Mouse (Mus musculus) forebrain, embryonic 14.5 days (tissue): ENCODE measurements around the gene Map4k2. TPM values are rescaled to one million over a fixed set of nuclear protein-coding genes. Genes with fewer than 3 reads are reported as not detected.

Experiments used
- ATAC-seq: fragments of 200-750 bp; cut with Nextera tagmentation; 2 replicates; pipeline ENCODE4 v1.8.0; 2017; ENCODE audit warnings: mild to moderate bottlenecking, moderate library complexity
- DNase-seq: peaks from one replicate; pipeline ENCODE4 v3.0.0-alpha.2; 2015; ENCODE audit warnings: low spot score
- H3K27ac ChIP-seq: fragments of 300-500 bp; sonication (generic); 2 replicates; pipeline ENCODE4 v1.5.1; 2014; ENCODE audit warnings: low read depth, mild to moderate bottlenecking, control low read depth, low read length, moderate library complexity
- H3K27me3 ChIP-seq: fragments of 300-500 bp; sonication (generic); replicated peaks from 2 replicates; pipeline ENCODE4 v1.6.1; 2014; ENCODE audit warnings: low read length, control low read depth, mixed read lengths; ENCODE audit not compliant: control insufficient read depth, insufficient read depth
- H3K36me3 ChIP-seq: fragments of 300-500 bp; sonication (generic); 2 replicates; pipeline ENCODE4 v1.6.1; 2014; ENCODE audit warnings: low read length, control low read depth; ENCODE audit not compliant: control insufficient read depth, insufficient read depth
- H3K4me1 ChIP-seq: fragments of 300-500 bp; sonication (generic); 2 replicates; pipeline ENCODE4 v1.6.1; 2014; ENCODE audit warnings: antibody characterized with exemption, low read length, control low read depth; ENCODE audit not compliant: control insufficient read depth, insufficient read depth
- H3K4me2 ChIP-seq: fragments of 300-500 bp; sonication (generic); 2 replicates; pipeline ENCODE4 v1.6.1; 2014; ENCODE audit warnings: mild to moderate bottlenecking, control low read depth, low read length
- H3K4me3 ChIP-seq: fragments of 300-500 bp; sonication (generic); 2 replicates; pipeline ENCODE4 v1.5.1; 2014; ENCODE audit warnings: low read depth, low read length, control low read depth
- H3K9ac ChIP-seq: fragments of 300-500 bp; sonication (generic); 2 replicates; pipeline ENCODE4 v1.6.1; 2014; ENCODE audit warnings: mild to moderate bottlenecking, low read length, control low read depth, moderate library complexity
- H3K9me3 ChIP-seq: fragments of 300-500 bp; sonication (generic); replicated peaks from 2 replicates; pipeline ENCODE4 v1.6.1; 2016; ENCODE audit warnings: low read length, control low read depth, mixed read lengths; ENCODE audit not compliant: control insufficient read depth
- WGBS: fragments of 180-500 bp; shearing (Covaris S2); extraction: QIAGEN DNeasy Blood & Tissue Kit; methylation state at CpG from one replicate; pipeline ENCODE4 v1.1.7; 2014; 5-methylcytosine and 5-hydroxymethylcytosine counted together
- polyA plus RNA-seq: library from polyadenylated mRNA; unstranded; fragments of >200 nt; fragmentation: Nextera tagmentation; extraction: Ambion mirVana; gene quantifications from 2 replicates; pipeline ENCODE4 v1.2.1, GENCODE M21; 2014

The Map4k2 gene
- 6.2 and 11.2 TPM in 2 replicates for polyA plus RNA-seq

DNA sequence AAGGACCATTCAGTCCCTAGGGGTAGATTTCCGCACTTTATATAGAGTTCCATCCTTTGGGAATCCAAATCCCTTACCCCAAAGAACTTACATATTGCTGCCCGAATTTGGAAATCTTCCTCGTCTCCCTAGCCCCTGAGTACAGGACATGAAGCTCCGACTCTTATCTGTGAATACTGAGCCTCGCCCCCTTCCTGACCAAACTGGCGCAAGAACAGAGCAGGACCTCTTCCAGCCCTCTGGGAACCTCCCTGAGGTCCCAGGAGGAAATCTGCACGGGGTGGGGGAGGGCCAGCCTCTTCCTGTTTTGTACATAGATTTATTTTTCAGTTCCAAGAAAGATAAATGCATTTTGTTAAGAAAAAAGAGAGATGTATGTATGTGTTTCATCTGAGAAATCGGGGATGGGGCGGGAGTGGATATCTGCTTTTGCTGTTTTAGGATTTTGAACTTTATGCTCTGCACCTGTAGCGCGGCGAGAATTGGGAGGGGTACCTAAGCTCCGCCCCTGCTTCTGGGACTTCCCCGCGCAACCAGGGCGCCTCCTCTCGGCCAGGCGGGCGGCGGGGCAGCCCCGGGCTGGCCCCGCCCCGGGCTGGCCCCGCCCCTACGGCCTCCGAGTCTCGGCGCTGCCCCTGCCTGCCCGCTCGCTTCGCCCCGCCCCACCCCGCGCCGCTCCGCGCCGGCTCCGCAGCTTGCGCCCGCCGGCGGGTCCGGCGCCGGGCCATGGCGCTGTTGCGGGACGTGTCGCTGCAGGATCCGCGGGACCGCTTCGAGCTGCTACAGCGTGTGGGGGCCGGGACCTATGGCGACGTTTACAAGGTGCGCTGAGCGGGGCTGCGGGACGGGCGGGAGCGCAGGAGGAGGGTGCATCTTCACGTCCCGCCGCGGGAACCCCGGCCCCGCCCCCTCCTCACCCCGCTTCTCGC lies at the start of gene Map4k2:
TSS of gene Map4k2 (plus strand) at position 612 of the 929 bp plus-strand sequence.
- Histone ChIP-seq H3K4me1 (peaks cover 17% of the 10 kb centered on the region), H3K9me3 (no peaks in the 10 kb centered on the region), H3K9ac (peak within 1 kb of the TSS; percentile 67), H3K27me3 (no peaks in the 10 kb centered on the region), H3K4me3 (peak within 1 kb of the TSS; percentile 51), H3K4me2 (peak within 1 kb of the TSS; percentile 85), H3K36me3 (peaks cover 66% of the 10 kb centered on the region), H3K27ac (0 out of 2 replicates have a peak within 1 kb of the TSS, but pooled peaks have one; percentile 14)
- ATAC-seq (peak; percentile 76), DNase-seq (peak; percentile 68)
- WGBS: 7% methylated on average over 60 of the region's 72 CpGs

DNA sequence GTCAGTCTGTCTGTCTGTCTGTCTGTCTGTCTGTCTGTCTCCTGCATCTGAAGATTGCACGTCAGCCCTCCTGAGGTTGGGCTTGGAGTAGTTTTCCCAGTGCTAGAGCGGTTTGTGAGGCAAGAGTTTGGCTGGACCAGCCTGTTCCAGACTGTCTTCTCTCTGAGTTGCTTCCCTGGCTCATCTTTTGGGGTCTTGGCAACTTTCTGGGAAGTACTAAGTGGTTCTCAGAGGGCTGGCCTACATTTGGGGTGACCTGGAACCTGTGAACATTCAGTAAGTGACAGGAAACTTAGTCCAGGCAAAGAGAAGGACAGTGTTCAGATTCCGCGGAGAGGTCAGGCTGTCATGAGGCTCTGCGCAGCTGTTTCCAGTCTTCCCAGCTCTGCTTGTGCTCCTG lies 48.7 kb upstream of the Map4k2 start:
- no peak overlapping the region for H3K4me3 ChIP-seq
- DNase-seq: no peak
- no peaks in the 10 kb centered on the region for H3K4me1 ChIP-seq
- H3K9me3 ChIP-seq: no peaks in the 10 kb centered on the region
- no peak overlapping the region for H3K9ac ChIP-seq
- H3K27ac ChIP-seq: no peak overlapping the region
- no peak overlapping the region for H3K4me2 ChIP-seq
- no peaks in the 10 kb centered on the region for H3K27me3 ChIP-seq
- WGBS: 93% methylated on average over 5 of the region's 5 CpGs
- no peak for ATAC-seq
- H3K36me3 ChIP-seq: peaks cover 35% of the 10 kb centered on the region

DNA sequence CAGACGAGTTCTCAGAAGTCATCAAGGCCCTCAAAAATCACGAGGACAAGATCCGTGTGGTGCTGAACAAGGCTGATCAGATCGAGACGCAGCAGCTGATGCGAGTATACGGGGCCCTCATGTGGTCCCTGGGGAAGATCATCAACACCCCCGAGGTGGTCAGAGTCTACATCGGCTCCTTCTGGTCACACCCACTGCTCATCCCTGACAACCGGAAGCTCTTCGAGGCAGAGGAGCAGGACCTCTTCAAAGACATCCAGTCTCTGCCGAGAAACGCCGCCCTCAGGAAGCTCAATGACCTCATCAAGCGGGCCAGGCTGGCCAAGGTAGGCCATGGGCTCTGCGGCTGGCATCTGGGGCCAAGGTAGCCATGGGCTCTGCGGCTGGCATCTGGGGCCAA lies 46.6 kb upstream of the Map4k2 start:
- Histone ChIP-seq H3K27ac (no peak overlapping the region), H3K4me1 (no peaks in the 10 kb centered on the region), H3K9me3 (no peaks in the 10 kb centered on the region), H3K4me3 (no peak overlapping the region), H3K4me2 (no peak overlapping the region), H3K9ac (no peak overlapping the region), H3K36me3 (peaks cover 55% of the 10 kb centered on the region), H3K27me3 (no peaks in the 10 kb centered on the region)
- 94% methylated on average over 17 of the region's 17 CpGs for WGBS
- ATAC-seq (no peak), DNase-seq (no peak)

DNA sequence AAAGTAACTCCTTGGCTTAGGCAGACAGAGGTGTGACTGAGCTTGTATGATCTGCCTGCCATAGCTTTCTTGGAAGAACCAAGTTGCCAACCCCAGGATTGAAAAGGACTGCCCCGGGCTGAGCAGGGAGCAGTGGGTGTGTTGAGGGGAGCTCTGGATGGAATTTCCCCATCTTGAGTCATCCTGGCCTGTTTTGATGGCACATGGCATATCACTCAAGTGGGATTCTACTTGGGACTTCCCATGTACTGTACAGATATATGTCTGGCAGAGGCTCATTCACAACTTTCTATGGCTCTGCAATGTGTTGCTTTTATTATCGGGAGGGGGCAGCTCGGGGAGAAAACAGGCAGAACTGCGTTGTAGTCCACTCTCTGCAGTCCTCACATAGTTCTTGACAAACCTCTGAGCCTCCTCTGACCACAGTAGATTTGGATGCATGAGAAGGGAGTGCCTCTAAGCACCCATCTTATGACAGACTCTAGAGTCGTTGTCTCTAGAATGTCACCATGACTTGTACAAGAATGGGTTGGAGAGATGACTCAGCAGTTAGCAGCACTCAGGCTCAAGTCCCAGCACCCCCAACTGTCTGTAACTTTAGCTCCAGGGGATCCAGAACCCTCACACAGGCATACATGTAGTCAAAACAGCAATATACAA lies 44.3 kb upstream of the Map4k2 start:
- ATAC-seq: no peak
- Histone ChIP-seq H3K36me3 (peaks cover 61% of the 10 kb centered on the region), H3K4me2 (no peak overlapping the region), H3K4me1 (no peaks in the 10 kb centered on the region), H3K27ac (no peak overlapping the region), H3K9me3 (no peaks in the 10 kb centered on the region), H3K4me3 (no peak overlapping the region), H3K27me3 (no peaks in the 10 kb centered on the region), H3K9ac (no peak overlapping the region)
- WGBS: 91% methylated on average over 5 of the region's 5 CpGs
- DNase-seq: no peak

DNA sequence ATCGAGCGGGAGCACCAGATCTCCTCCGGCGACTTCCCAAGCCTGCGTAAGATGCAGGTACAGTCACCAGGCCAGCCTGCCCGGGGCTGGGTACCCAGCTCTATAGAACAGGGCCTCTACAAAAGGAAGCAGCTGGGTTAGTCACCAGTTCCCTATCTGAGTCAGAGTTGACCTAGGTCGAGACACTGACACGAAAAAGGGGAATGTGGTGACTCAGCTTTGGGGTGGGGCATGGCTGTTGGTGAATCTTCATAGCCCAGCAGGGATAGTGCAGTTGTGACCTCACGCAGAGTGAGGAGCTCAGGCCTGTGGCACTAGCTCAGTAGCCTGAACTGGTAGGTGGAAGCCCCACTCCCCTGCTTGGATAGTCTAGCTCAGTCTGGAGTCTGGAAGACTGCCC lies 43.3 kb upstream of the Map4k2 start:
- ATAC-seq (no peak), DNase-seq (no peak)
- Histone ChIP-seq H3K9me3 (no peaks in the 10 kb centered on the region), H3K4me1 (no peaks in the 10 kb centered on the region), H3K4me2 (no peak overlapping the region), H3K9ac (no peak overlapping the region), H3K36me3 (peaks cover 59% of the 10 kb centered on the region), H3K4me3 (no peak overlapping the region), H3K27me3 (no peaks in the 10 kb centered on the region), H3K27ac (no peak overlapping the region)
- 96% methylated on average over 9 of the region's 9 CpGs for WGBS

DNA sequence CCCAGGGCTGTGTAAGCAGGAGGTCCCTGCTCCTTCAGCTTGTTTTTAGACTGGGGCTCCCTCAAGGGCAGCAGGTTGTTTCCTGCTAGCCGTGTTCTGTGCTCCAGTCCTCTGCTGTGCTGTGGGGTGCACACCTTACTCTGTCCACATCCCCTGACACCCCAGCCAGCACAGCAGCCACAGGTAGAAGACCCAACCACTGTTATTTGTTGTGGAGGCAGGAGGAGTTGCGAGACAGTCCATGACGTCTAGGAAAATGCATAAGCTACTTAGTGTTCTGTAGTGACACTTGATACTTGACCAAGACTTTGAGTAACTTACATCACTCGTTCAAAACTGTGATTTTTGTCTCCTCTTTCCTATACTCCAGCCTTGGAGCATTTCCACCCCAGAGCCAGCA lies 41.9 kb upstream of the Map4k2 start:
- DNase-seq: no peak
- Histone ChIP-seq H3K27me3 (no peaks in the 10 kb centered on the region), H3K36me3 (peaks cover 59% of the 10 kb centered on the region)

DNA sequence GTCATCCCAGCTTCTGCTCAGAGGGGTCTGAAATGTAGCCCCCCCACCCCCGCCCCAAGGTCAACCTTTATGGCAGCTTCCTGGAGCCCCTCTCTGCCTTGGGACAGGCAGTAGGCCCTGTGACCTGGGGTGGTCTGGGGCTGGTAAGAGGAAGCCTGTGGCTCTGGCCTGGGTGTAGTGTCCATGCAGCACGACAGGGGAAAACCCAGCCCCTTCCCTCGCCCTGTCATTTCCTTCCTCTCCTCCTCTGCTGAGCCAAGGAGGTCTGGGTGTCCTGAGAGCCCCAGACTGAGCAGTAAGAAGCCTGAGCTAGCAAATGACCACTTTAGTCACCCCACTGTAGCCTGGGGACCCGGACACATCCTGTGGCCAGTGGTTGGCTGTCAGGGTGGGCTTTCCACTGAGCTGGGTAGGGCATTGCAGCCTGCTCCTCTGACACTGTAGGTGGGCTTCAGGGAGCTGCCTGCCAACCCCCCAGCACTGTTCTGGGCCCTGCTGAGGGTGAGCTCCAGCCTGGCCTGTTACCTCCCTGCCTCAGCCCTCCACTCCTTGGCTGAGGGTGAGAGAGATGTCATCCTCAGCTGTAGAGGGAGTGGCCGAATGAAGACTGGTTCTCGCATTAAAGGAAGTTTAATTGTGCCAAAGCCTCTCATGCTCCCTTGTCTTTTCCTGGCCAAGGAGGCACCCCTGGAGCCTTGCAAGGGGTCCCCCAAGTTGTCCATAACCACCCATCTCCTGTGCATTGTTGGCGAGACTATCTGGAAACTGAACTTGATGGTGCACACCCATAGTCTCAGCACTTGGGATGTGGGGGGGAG lies 41.3 kb upstream of the Map4k2 start:
- Histone ChIP-seq H3K27ac (no peak overlapping the region), H3K36me3 (peaks cover 54% of the 10 kb centered on the region), H3K4me3 (no peak overlapping the region), H3K9me3 (no peaks in the 10 kb centered on the region), H3K4me1 (no peaks in the 10 kb centered on the region), H3K27me3 (no peaks in the 10 kb centered on the region), H3K4me2 (no peak overlapping the region), H3K9ac (no peak overlapping the region)
- DNase-seq (no peak), ATAC-seq (no peak)
- WGBS: 86% methylated on average over 7 of the region's 7 CpGs

More for the DNA sequence above, 41.9 kb upstream of the Map4k2 start:
- Histone ChIP-seq H3K27ac (no peak overlapping the region), H3K4me3 (no peak overlapping the region), H3K4me2 (no peak overlapping the region), H3K4me1 (no peaks in the 10 kb centered on the region), H3K9ac (no peak overlapping the region), H3K9me3 (no peaks in the 10 kb centered on the region)
- WGBS: 85% methylated on average over 4 of the region's 4 CpGs
- no peak for ATAC-seq

DNA sequence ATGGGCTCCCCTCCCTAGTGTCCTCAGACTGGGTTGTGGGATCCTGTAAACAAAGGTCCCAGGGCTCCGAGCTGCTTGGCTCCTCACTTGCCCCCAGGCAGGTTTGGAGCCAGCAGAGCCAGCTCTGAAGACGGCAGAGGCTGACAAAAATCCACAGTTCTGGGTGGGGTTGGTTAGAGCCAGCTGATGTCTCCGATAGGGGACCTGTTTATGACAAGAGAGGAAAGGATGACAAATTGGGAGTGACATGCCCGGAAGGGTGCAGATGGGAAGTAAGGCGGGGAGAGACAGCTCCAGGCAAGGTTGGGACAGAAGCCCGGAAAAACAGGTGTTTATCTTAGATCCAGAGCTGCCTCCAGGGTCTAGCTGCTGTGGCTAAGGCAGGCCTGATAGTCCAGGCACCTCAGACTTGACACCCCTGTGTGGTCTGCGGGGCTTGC lies 40.5 kb upstream of the Map4k2 start:
- Histone ChIP-seq H3K36me3 (peaks cover 46% of the 10 kb centered on the region), H3K4me2 (no peak overlapping the region)
- DNase-seq: no peak

More for the DNA sequence above, 40.5 kb upstream of the Map4k2 start:
- 83% methylated on average over 7 of the region's 7 CpGs for WGBS
- Histone ChIP-seq H3K9ac (no peak overlapping the region), H3K4me3 (no peak overlapping the region), H3K4me1 (no peaks in the 10 kb centered on the region), H3K9me3 (no peaks in the 10 kb centered on the region), H3K27ac (no peak overlapping the region), H3K27me3 (no peaks in the 10 kb centered on the region)
- ATAC-seq: no peak
